In the genomic region with DNA sequence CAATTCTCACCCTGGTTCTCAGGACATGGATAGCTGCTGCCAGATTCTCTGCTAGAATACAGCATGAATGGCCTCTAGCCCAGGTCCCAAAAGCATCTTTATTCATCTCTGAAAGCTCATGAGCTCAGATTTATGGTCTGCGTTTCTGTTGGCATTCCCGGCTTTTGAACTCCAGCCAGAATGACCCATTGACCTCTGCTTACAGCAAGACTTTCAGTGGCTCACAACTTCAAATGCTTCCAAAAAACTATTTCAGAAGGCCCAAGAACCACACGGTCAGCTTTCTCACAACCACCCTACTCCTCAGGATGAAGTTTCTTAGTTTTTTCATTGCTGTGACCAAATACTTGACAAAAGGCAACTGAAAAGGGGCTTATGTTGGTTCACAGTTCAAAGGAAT, we compare ENCODE assay signal across 15 mouse cellular contexts.
A peak's percentile ranks its signal among the peaks of the same experiment; 100 is the strongest.
DNase-seq lines count a peak whose midpoint lies in the region; ATAC-seq lines count a peak whose summit lies in the region.
"Had no signal": no experiment of that assay in that cellular context is flagged by ENCODE, and none has a peak within 500 bp of the region (broad histone marks: within the 10 kb centered on the region; RNA-seq: fewer than 3 reads in every experiment).

No protein-coding gene starts in this region.

- no peak for ATAC-seq in kidney, embryonic 16.5 days (ENCODE audit: low FRiP score, low TSS enrichment)
- ATAC-seq: midbrain, embryonic 16.5 days had no signal

- H3K4me3 ChIP-seq in kidney, embryonic 16.5 days (ENCODE audit: low read length): no peak overlapping the region
- no peak overlapping the region for H3K4me3 ChIP-seq in forebrain, embryonic 10.5 days
- H3K4me3 ChIP-seq: embryonic facial prominence, embryonic 10.5 days had no signal

- peak; percentile 12 for DNase-seq in kidney, adult 9 months
- DNase-seq in Muller cell, postnatal 12 days (ENCODE audit: inconsistent ontology term): peak; percentile 41
- DNase-seq in adrenal gland, adult 8-10 months: peak; percentile 86
- DNase-seq in kidney, postnatal 14 days: peak; percentile 47
- no peak for DNase-seq in left cerebral cortex, adult 9 months (ENCODE audit: low spot score in 2 of 2)
- no peak for DNase-seq in forebrain, embryonic 10.5 days (ENCODE audit: extremely low spot score, low spot score)
- DNase-seq: cerebellum, adult 2 months; heart, adult 18-20 months; heart, postnatal 10 days; liver; thymus, postnatal 25 days had no signal

- no peaks in the 10 kb centered on the region for H3K36me3 ChIP-seq in kidney, embryonic 16.5 days (ENCODE audit: insufficient read depth, low read length)
- H3K36me3 ChIP-seq in forebrain, embryonic 10.5 days (replicated peaks): no peaks in the 10 kb centered on the region
- H3K36me3 ChIP-seq: embryonic facial prominence, embryonic 10.5 days had no signal

- no peaks in the 10 kb centered on the region for H3K9me3 ChIP-seq in kidney, embryonic 16.5 days (ENCODE audit: low read length)
- no peaks in the 10 kb centered on the region for H3K9me3 ChIP-seq in forebrain, embryonic 10.5 days
- H3K9me3 ChIP-seq: embryonic facial prominence, embryonic 10.5 days had no signal

- H3K4me1 ChIP-seq in kidney, embryonic 16.5 days (ENCODE audit: insufficient read depth, low read length): no peaks in the 10 kb centered on the region
- peaks cover 11% of the 10 kb centered on the region for H3K4me1 ChIP-seq in forebrain, embryonic 10.5 days

- no peak overlapping the region for H3K4me2 ChIP-seq in kidney, embryonic 16.5 days (replicated peaks; ENCODE audit: low read depth, low read length)

- 24% methylated on average over 3 of the region's 3 CpGs for WGBS in kidney, embryonic 16.5 days
- 41% methylated on average over 3 of the region's 3 CpGs for WGBS in forebrain, embryonic 10.5 days

- no peaks in the 10 kb centered on the region for H3K27me3 ChIP-seq in kidney, embryonic 16.5 days (ENCODE audit: insufficient read depth, low read length)
- H3K27me3 ChIP-seq in forebrain, embryonic 10.5 days (ENCODE audit: poor library complexity, severe bottlenecking): no peaks in the 10 kb centered on the region
- H3K27me3 ChIP-seq: CH12.LX had no signal

- H3K9ac ChIP-seq in kidney, embryonic 16.5 days (replicated peaks; ENCODE audit: low read length): no peak overlapping the region

- H3K27ac ChIP-seq in kidney, embryonic 16.5 days (ENCODE audit: low read length): no peak overlapping the region
- H3K27ac ChIP-seq in forebrain, embryonic 10.5 days: no peak overlapping the region
- H3K27ac ChIP-seq: embryonic facial prominence, embryonic 10.5 days had no signal

Comparison
In these comparisons a context has a peak if more than half of its experiments do, and no peak if none do; other contexts are left out.
1. DNase-seq: peak in kidney, adult 9 months (single experiment), Muller cell, postnatal 12 days (single experiment), adrenal gland, adult 8-10 months (single experiment) and kidney, postnatal 14 days (single experiment); none in left cerebral cortex, adult 9 months (0 of 2) and forebrain, embryonic 10.5 days (single experiment).